Mouse (Mus musculus): ENCODE results near the gene Sec22b. TPM values are rescaled to one million over a fixed set of nuclear protein-coding genes. Genes with fewer than 3 reads are reported as not detected.

Sec22b gene
- polyA plus RNA-seq (2014; fragmentation: Illumina TruSeq; extraction: RNeasy Lipid Tissue Mini Kit (QIAGEN cat#74804); ENCODE audit: low read depth, low replicate concordance), result 69.9 TPM

DNA sequence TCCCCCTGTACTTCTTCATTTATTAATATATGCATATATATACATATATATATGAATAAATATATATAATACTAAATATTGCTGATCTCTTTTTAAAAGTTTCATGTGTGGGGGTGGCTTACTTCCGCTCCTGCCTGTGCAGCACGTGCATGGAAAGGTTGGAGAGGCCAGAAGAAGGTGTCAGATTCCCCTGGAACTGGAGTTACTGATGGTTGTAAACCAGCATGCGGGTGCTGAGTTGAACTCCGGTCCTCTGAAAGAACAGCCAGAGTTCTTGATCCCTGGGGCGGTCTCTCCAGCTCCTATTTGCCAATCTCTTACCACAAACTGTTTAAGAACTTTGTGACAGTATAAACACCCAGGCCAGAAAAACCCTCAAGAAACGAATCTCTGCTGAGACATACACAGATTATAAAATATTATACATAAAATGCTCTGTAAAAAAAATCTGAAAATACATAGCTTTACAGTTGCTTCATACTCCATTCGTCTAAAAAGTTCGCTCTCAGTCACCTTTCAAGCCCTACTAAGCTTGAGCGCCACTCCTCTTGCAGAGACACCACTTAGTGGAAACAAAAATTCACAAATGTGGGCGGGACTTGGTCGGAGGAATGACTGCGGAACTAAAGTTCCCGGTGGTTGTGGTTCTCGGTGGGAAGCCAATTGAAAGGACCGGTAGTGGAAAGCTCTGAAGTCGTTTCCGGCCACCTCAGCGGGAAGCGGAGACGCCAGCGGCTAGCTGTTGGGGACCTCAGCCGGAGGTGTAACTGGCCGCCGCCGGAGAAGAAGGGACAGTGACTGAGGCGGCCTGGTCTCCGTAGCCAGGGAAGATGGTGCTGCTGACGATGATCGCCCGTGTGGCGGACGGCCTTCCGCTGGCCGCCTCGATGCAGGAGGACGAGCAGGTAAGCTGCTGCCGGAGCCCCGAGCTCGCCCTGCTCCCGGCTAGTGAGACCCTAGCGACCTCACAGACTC, at the start of gene Sec22b:
Gene Sec22b (plus strand): TSS at position 675 of the 975 bp plus-strand sequence.

DNA sequence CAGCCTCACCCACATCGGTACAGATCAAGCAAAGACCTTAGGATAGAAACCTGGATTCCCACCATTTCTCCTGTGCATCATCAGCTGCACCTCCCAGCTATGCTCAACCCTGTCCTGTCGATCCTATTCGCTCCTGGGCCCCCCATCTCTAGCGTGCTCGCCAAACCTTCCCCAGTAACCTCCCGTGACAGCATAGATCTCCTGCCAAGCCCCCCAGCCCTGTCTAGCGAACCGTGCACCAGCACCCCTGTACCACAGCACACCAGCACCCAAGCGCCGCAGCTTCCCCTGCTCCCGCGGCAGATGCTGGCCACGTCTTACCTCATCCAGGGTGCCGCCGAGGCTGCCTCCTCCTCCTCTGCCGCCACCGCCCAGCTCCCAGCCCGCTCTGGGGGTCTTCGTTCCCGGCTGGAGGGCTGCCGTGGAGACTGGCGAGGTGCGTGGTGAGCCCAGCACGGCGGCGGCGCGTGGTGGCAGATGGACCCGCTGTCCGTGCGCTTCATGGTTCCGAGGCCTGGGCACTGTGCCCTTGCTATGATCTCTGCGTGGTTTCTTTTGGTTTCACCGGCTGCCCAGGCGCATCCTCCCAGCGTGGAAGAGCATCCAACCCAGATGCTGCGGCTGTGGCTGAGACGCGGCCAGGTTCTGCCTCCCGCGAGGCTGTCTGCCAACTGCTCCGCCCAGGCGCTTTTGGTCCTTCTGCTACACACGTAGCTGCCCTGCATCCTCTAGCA, 12.7 kb upstream of the Sec22b start, which contains the start of gene Pde4dip:
Gene Pde4dip (minus strand): TSS at position 540 of the 734 bp plus-strand sequence.

Other genes starting within 250 kb of the Sec22b start
- gene Prkab2, start 243.0 kb upstream of the Sec22b start, polyA plus RNA-seq (2014; fragmentation: Illumina TruSeq; extraction: RNeasy Lipid Tissue Mini Kit (QIAGEN cat#74804); ENCODE audit: low read depth, low replicate concordance), result 7.6 TPM
- gene Gm17651, start 226.5 kb upstream of the Sec22b start, polyA plus RNA-seq (2014; fragmentation: Illumina TruSeq; extraction: RNeasy Lipid Tissue Mini Kit (QIAGEN cat#74804); ENCODE audit: low read depth, low replicate concordance), result not detected
- 74.9 TPM for gene Pde4dip, start 12.5 kb upstream of the Sec22b start, polyA plus RNA-seq (2014; fragmentation: Illumina TruSeq; extraction: RNeasy Lipid Tissue Mini Kit (QIAGEN cat#74804); ENCODE audit: low read depth, low replicate concordance)
- 6.7 TPM for gene Notch2, start 112.3 kb downstream of the Sec22b start, polyA plus RNA-seq (2014; fragmentation: Illumina TruSeq; extraction: RNeasy Lipid Tissue Mini Kit (QIAGEN cat#74804); ENCODE audit: low read depth, low replicate concordance)